Mouse (Mus musculus) embryonic fibroblast, embryonic 13.5 days (primary cell): ENCODE results near the gene Kcnk10.

Source experiments
- CTCF ChIP-seq: IDR thresholded peaks from 2 replicates; pipeline ENCODE4 v1.5.1; 2011; ENCODE audit warnings: mild to moderate bottlenecking, control low read depth, low read length, moderate library complexity, borderline replicate concordance; ENCODE audit not compliant: insufficient read depth
- POLR2A ChIP-seq: IDR thresholded peaks from 2 replicates; pipeline ENCODE4 v1.6.1; 2011; ENCODE audit warnings: low read depth, mild to moderate bottlenecking, control low read depth, low read length, moderate library complexity

- TF ChIP-seq CTCF (no peak), POLR2A (no peak)
These were observed 188.5 kb downstream of the Kcnk10 start for GRCm38 (mm10) chr12:98389618-98390017.
